Mouse (Mus musculus): ENCODE measurements around the gene Muc3. TPM values are rescaled to one million over a fixed set of nuclear protein-coding genes. Genes with fewer than 3 reads are reported as not detected.

The Muc3 gene
- total and polyA plus RNA-seq, 3 experiments, result not detected

- ATAC-seq (ENCODE audit: extremely low read depth, insufficient number of reproducible peaks, low FRiP score, poor library complexity, severe bottlenecking), result no peak
- no peaks in the 10 kb centered on the region for H3K9me3 ChIP-seq (replicated peaks)
- H3K4me1 ChIP-seq (ENCODE audit: insufficient read depth, low read depth, low read length), result no peaks in the 10 kb centered on the region
- no peak for TF ChIP-seq POLR2AphosphoS5 (IDR thresholded peaks at IDR 0.05; ENCODE audit: insufficient replicate concordance, low read depth, low read length)
- no peak for TF ChIP-seq GATA2 (IDR thresholded peaks at IDR 0.05; ENCODE audit: borderline replicate concordance, low read depth, low read length)
- no peak for TF ChIP-seq CTCF (IDR thresholded peaks at IDR 0.05; ENCODE audit: low read depth, low read length)
- TF ChIP-seq GATA1 (IDR thresholded peaks at IDR 0.05; ENCODE audit: borderline replicate concordance, low read length), result no peak
- TF ChIP-seq TAL1 (conservative IDR thresholded peaks at IDR 0.05; ENCODE audit: low read depth, low read length), result no peak
- no peaks in the 10 kb centered on the region for H3K36me3 ChIP-seq (replicated peaks)
- no peak overlapping the region for H3K4me3 ChIP-seq (ENCODE audit: low read depth, low read length)
- no peak for DNase-seq (ENCODE audit: low spot score)
- peaks cover 10% of the 10 kb centered on the region; the same call in 1 of the 2 replicates for H3K27me3 ChIP-seq (ENCODE audit: insufficient read depth, low read length)
Observed at GRCm38 (mm10) chr5:137161853-137162252, 12.7 kb upstream of the Muc3 start.

- peak; percentile 15 for DNase-seq (ENCODE audit: low spot score)
Observed at GRCm38 (mm10) chr5:137159461-137159860, 10.3 kb upstream of the Muc3 start.

GRCm38 (mm10) chr5:137153289-137153688 is 4.2 kb upstream of the Muc3 start:
- Histone ChIP-seq H3K27me3 (ENCODE audit: insufficient read depth, low read length) (no peaks in the 10 kb centered on the region), H3K4me3 (ENCODE audit: low read depth, low read length) (no peak overlapping the region), H3K36me3 (replicated peaks) (no peaks in the 10 kb centered on the region), H3K9me3 (replicated peaks) (no peaks in the 10 kb centered on the region), H3K4me1 (ENCODE audit: insufficient read depth, low read depth, low read length) (no peaks in the 10 kb centered on the region)
- TF ChIP-seq GATA1 (IDR thresholded peaks at IDR 0.05; ENCODE audit: borderline replicate concordance, low read length) (no peak), GATA2 (IDR thresholded peaks at IDR 0.05; ENCODE audit: borderline replicate concordance, low read depth, low read length) (no peak), TAL1 (conservative IDR thresholded peaks at IDR 0.05; ENCODE audit: low read depth, low read length) (no peak), POLR2AphosphoS5 (IDR thresholded peaks at IDR 0.05; ENCODE audit: insufficient replicate concordance, low read depth, low read length) (no peak), CTCF (IDR thresholded peaks at IDR 0.05; ENCODE audit: low read depth, low read length) (no peak)
- DNase-seq (ENCODE audit: low spot score) (no peak), ATAC-seq (ENCODE audit: extremely low read depth, insufficient number of reproducible peaks, low FRiP score, poor library complexity, severe bottlenecking) (no peak)

More at GRCm38 (mm10) chr5:137159461-137159860, 10.3 kb upstream of the Muc3 start:
- H3K9me3 ChIP-seq (replicated peaks), result no peaks in the 10 kb centered on the region
- TF ChIP-seq GATA2 (IDR thresholded peaks at IDR 0.05; ENCODE audit: borderline replicate concordance, low read depth, low read length), result no peak
- TF ChIP-seq CTCF (IDR thresholded peaks at IDR 0.05; ENCODE audit: low read depth, low read length), result peak; percentile 74
- no peak for ATAC-seq (ENCODE audit: extremely low read depth, insufficient number of reproducible peaks, low FRiP score, poor library complexity, severe bottlenecking)
- peaks cover 7% of the 10 kb centered on the region; the same call in 1 of the 2 replicates for H3K27me3 ChIP-seq (ENCODE audit: insufficient read depth, low read length)
- no peaks in the 10 kb centered on the region for H3K4me1 ChIP-seq (ENCODE audit: insufficient read depth, low read depth, low read length)
- no peaks in the 10 kb centered on the region for H3K36me3 ChIP-seq (replicated peaks)
- H3K4me3 ChIP-seq (ENCODE audit: low read depth, low read length), result no peak overlapping the region

- Histone ChIP-seq H3K9me3 (replicated peaks) (no peaks in the 10 kb centered on the region), H3K4me1 (ENCODE audit: insufficient read depth, low read depth, low read length) (no peaks in the 10 kb centered on the region), H3K36me3 (replicated peaks) (no peaks in the 10 kb centered on the region), H3K4me3 (ENCODE audit: low read depth, low read length) (no peak overlapping the region), H3K27me3 (ENCODE audit: insufficient read depth, low read length) (no peaks in the 10 kb centered on the region)
- DNase-seq (ENCODE audit: low spot score), result no peak
- TF ChIP-seq GATA2 (IDR thresholded peaks at IDR 0.05; ENCODE audit: borderline replicate concordance, low read depth, low read length) (no peak), CTCF (IDR thresholded peaks at IDR 0.05; ENCODE audit: low read depth, low read length) (no peak), POLR2AphosphoS5 (IDR thresholded peaks at IDR 0.05; ENCODE audit: insufficient replicate concordance, low read depth, low read length) (no peak), GATA1 (IDR thresholded peaks at IDR 0.05; ENCODE audit: borderline replicate concordance, low read length) (no peak), TAL1 (conservative IDR thresholded peaks at IDR 0.05; ENCODE audit: low read depth, low read length) (no peak)
- ATAC-seq (ENCODE audit: extremely low read depth, insufficient number of reproducible peaks, low FRiP score, poor library complexity, severe bottlenecking), result no peak
Observed at GRCm38 (mm10) chr5:137152623-137153022, 3.5 kb upstream of the Muc3 start.

GRCm38 (mm10) chr5:137140836-137141235 is 8.3 kb downstream of the Muc3 start:
- DNase-seq (ENCODE audit: low spot score) (no peak), ATAC-seq (ENCODE audit: extremely low read depth, insufficient number of reproducible peaks, low FRiP score, poor library complexity, severe bottlenecking) (no peak)
- Histone ChIP-seq H3K4me1 (ENCODE audit: insufficient read depth, low read depth, low read length) (0 out of 2 replicates have a peak, but pooled peaks cover 2% of the 10 kb centered on the region), H3K27me3 (ENCODE audit: insufficient read depth, low read length) (peaks cover 8% of the 10 kb centered on the region), H3K36me3 (replicated peaks) (no peaks in the 10 kb centered on the region), H3K4me3 (ENCODE audit: low read depth, low read length) (no peak overlapping the region), H3K9me3 (replicated peaks) (no peaks in the 10 kb centered on the region)
- TF ChIP-seq CTCF (IDR thresholded peaks at IDR 0.05; ENCODE audit: low read depth, low read length) (no peak), GATA2 (IDR thresholded peaks at IDR 0.05; ENCODE audit: borderline replicate concordance, low read depth, low read length) (no peak), POLR2AphosphoS5 (IDR thresholded peaks at IDR 0.05; ENCODE audit: insufficient replicate concordance, low read depth, low read length) (no peak), TAL1 (conservative IDR thresholded peaks at IDR 0.05; ENCODE audit: low read depth, low read length) (no peak), GATA1 (IDR thresholded peaks at IDR 0.05; ENCODE audit: borderline replicate concordance, low read length) (no peak)

GRCm38 (mm10) chr5:137138977-137139376 is 10.1 kb downstream of the Muc3 start:
- H3K27me3 ChIP-seq (ENCODE audit: insufficient read depth, low read length), result peaks cover 5% of the 10 kb centered on the region
- TF ChIP-seq GATA2 (IDR thresholded peaks at IDR 0.05; ENCODE audit: borderline replicate concordance, low read depth, low read length), result no peak
- TF ChIP-seq TAL1 (conservative IDR thresholded peaks at IDR 0.05; ENCODE audit: low read depth, low read length), result no peak
- no peak for TF ChIP-seq CTCF (IDR thresholded peaks at IDR 0.05; ENCODE audit: low read depth, low read length)
- TF ChIP-seq GATA1 (IDR thresholded peaks at IDR 0.05; ENCODE audit: borderline replicate concordance, low read length), result no peak
- TF ChIP-seq POLR2AphosphoS5 (IDR thresholded peaks at IDR 0.05; ENCODE audit: insufficient replicate concordance, low read depth, low read length), result no peak
- no peak for DNase-seq (ENCODE audit: low spot score)
- H3K4me1 ChIP-seq (ENCODE audit: insufficient read depth, low read depth, low read length), result 0 out of 2 replicates have a peak, but pooled peaks cover 2% of the 10 kb centered on the region
- ATAC-seq (ENCODE audit: extremely low read depth, insufficient number of reproducible peaks, low FRiP score, poor library complexity, severe bottlenecking), result no peak
- H3K36me3 ChIP-seq (replicated peaks), result no peaks in the 10 kb centered on the region
- no peak overlapping the region for H3K4me3 ChIP-seq (ENCODE audit: low read depth, low read length)
- no peaks in the 10 kb centered on the region for H3K9me3 ChIP-seq (replicated peaks)

All from G1E (cell line).